Mouse (Mus musculus) lung, adult 2 months (tissue): ENCODE data around the gene Dpm3. TPM values are rescaled to one million over a fixed set of nuclear protein-coding genes. Genes with fewer than 3 reads are reported as not detected.
A peak's percentile ranks its signal among the peaks of the same experiment; 100 is the strongest.

Experiments
- DNase-seq: peaks from one replicate; pipeline ENCODE4 v3.0.0; 2022
- H3K4me1 ChIP-seq: fragments of 200-500 bp; 2 replicates; pipeline ENCODE4 v1.6.1; 2011; ENCODE audit warnings: low read length; ENCODE audit not compliant: control insufficient read depth, insufficient read depth
- H3K4me3 ChIP-seq: fragments of 200-500 bp; replicated peaks from 2 replicates; pipeline ENCODE3; 2011; ENCODE audit warnings: low read depth, mild to moderate bottlenecking, control low read depth, low read length; ENCODE audit errors: extremely low read depth
- CTCF ChIP-seq: fragments of 200-500 bp; IDR thresholded peaks from 2 replicates; pipeline ENCODE4 v1.5.1; 2011; ENCODE audit warnings: mild to moderate bottlenecking, low read length, control low read depth; ENCODE audit not compliant: insufficient read depth
- POLR2A ChIP-seq: fragments of 200-500 bp; IDR thresholded peaks from 2 replicates; pipeline ENCODE4 v1.6.1; 2011; ENCODE audit warnings: low read depth, mild to moderate bottlenecking, control low read depth, low read length, borderline replicate concordance; ENCODE audit errors: extremely low read depth
- WGBS: fragments of 180-500 bp; shearing (Covaris S2); methylation state at CpG from one replicate; pipeline ENCODE4 v1.1.7; 2018; 5-methylcytosine and 5-hydroxymethylcytosine counted together
- polyA plus RNA-seq: library from polyadenylated mRNA; depleted of rRNA; stranded (reverse); fragments of >200 nt; gene quantifications from 2 replicates; pipeline ENCODE4 v1.2.3, GENCODE M21; 2012

Gene Dpm3
- polyA plus RNA-seq, 1 experiment = 411 TPM

DNA sequence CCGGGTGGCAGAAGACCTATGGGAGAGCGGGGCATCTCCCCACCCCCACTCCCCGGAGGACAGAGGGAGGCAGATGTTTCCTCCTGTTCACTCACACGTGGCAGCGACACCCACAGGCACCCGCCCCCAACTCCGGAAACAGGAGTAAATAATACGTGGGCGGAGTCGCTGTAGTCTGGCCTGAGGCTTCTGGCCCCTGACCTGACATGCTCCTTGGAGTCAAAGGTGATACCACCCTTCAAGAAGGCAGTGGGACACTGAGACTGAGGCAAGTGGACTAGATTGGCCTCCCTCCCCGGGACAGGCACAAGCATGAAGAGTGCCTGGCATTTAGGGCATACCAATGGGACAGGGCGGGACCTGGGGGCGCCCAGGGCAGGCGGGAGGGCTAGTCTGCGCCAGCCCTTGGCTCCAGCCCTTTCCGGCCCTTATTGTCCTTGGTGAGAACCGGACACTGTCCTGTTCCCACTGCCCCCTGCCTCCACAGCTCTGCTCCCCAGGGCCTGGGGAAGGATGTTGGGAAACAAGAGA lies 7.7 kb upstream of the Dpm3 start:
- peak; percentile 66 for DNase-seq
- peak; percentile 69; the same call in 1 of the 2 replicates for TF ChIP-seq POLR2A
- TF ChIP-seq CTCF = no peak
- H3K4me1 ChIP-seq = peaks cover 14% of the 10 kb centered on the region
- peak overlapping the region; percentile 39 for H3K4me3 ChIP-seq
- WGBS = 3% methylated on average over 17 of the region's 17 CpGs

DNA sequence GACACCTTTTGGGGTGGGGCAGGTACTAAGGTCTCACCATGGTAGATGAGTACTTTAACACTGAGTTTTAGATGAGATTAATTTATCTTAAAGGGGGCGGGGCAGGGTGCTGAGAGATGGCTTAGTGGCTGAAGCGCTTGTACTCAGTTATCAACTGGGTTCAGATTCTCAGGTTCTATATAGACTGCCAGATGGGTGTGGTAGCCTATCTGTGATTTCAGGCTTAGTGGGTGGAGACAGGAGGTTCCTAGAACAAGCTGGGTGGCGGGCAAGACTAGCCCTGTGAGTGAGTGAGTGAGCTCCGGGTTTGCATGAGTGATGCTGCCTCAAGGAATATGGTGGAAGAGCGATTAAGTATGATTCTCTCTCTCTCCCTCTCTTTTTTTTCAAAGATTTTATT lies 4.2 kb upstream of the Dpm3 start:
- H3K4me1 ChIP-seq = peaks cover 14% of the 10 kb centered on the region
- 84% methylated on average over 5 of the region's 5 CpGs for WGBS
- DNase-seq = no peak
- TF ChIP-seq POLR2A (no peak), CTCF (no peak)
- no peak overlapping the region for H3K4me3 ChIP-seq

DNA sequence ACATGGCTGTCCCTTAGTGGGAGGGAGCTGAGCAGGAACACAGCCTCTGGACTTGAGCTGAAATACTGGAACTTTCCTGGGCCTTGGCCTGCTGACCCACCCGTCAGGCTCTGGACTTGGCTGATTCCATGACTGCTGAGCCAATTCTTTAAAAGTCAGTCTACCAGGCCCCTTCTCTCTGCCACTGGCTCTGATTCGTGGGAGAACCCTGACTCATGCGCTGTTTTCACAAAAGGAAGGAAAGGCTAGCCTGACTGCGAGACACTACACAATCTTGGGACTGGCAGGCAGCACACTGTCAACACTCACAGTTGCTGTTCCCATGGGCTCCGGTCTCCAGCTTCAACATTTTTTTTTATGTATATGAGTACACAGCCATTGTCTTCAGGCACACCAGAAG lies 3.0 kb upstream of the Dpm3 start:
- TF ChIP-seq CTCF (no peak), POLR2A (no peak)
- Histone ChIP-seq H3K4me1 (peaks cover 8% of the 10 kb centered on the region; the same call in 1 of the 2 replicates), H3K4me3 (no peak overlapping the region)
- 39% methylated on average over 5 of the region's 5 CpGs for WGBS
- no peak for DNase-seq

DNA sequence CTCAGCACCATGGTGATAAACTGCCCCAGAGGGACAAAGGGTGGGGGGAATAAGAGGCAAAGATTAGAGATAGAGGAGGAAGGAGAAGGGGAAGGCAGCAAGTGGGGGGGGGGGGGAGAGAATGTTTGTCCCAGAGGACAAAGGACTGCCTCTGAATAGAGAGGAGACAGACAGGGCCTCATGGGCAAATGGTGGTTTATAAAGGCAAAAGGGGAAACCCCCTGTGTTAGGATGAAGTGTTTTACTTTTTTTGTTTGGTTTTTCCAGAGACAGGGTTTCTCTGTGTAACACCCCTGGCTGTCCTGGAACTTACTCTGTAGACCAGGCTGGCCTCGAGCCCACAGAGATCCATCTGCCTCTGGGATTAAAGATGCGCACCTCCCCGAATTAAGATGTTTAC lies 1.1 kb downstream of the Dpm3 start:
- Histone ChIP-seq H3K4me3 (no peak overlapping the region), H3K4me1 (peaks cover 7% of the 10 kb centered on the region; the same call in 1 of the 2 replicates)
- TF ChIP-seq POLR2A = no peak
- TF ChIP-seq CTCF = no peak
- no peak for DNase-seq
- whole genome bisulfite sequencing = 84% methylated on average over 3 of the region's 3 CpGs

DNA sequence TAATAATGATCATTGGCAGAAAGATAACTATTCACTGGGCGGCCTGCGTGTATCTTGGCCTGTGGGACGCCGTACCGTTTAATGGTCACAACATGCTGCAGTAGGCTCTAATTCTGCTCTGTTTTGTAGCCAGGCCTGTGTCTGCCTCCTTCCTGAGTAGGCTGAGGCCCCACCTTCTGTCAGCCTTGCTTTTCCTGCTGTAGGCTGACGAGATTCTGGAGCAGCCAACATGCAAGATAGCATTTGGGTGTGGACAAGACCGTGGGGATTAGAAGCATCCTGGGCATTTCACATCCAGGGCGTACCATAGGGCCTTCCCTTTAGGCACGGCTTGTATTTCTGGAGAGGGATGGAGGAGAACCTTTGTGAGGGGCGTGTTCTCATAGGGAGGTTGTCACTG lies 3.3 kb downstream of the Dpm3 start:
- TF ChIP-seq CTCF (no peak), POLR2A (no peak)
- no peak overlapping the region for H3K4me3 ChIP-seq
- WGBS = 45% methylated on average over 10 of the region's 10 CpGs
- no peak for DNase-seq
- H3K4me1 ChIP-seq = peaks cover 5% of the 10 kb centered on the region

DNA sequence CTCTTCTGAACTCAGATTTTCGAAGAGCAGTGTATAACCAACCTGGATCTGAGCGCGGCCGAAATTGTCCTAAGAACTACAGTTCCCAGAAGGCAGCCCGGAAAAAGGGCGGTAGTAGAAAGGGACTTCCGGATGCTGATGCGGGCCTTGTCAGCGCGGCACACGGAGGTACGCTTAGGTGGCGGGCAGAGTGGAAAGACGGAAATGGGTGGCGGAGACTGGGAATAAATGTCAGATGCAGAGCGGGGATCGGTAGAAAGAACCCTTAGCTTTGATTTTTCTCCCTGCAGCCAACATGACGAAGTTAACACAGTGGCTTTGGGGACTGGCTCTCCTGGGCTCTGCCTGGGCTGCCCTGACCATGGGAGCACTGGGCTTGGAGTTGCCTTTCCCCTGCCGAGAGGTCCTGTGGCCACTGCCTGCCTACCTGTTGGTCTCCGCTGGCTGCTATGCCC lies 7.3 kb downstream of the Dpm3 start:
- TF ChIP-seq CTCF (no peak), POLR2A (peak; percentile 94; the same call in 1 of the 2 replicates)
- H3K4me3 ChIP-seq = peak overlapping the region; percentile 79
- H3K4me1 ChIP-seq = peaks cover 22% of the 10 kb centered on the region
- peak; percentile 77 for DNase-seq
- under 1% methylated on average over 20 of the region's 20 CpGs for WGBS

DNA sequence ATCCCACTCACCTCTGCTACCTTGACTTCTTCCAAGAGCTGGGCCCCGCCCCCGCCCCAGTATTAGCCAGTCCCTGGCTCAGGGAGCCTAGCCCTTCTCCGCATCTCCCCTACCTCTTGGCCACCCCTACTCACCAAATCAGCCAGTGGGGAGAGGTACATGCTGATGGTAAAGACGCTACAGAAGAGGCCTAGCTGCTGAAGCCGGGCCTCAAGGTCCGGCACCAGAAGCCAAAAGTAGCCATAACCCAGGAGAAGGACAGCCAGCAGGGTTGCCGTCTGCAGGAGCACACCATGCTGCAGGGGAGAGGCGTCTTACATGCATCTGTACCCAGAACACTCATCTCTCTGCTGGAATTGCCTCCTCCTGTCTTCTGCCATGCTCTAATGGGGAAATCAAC lies 9.8 kb downstream of the Dpm3 start:
- Histone ChIP-seq H3K4me3 (no peak overlapping the region), H3K4me1 (peaks cover 18% of the 10 kb centered on the region)
- 82% methylated on average over 8 of the region's 8 CpGs for WGBS
- TF ChIP-seq CTCF (no peak), POLR2A (no peak)
- DNase-seq = no peak

DNA sequence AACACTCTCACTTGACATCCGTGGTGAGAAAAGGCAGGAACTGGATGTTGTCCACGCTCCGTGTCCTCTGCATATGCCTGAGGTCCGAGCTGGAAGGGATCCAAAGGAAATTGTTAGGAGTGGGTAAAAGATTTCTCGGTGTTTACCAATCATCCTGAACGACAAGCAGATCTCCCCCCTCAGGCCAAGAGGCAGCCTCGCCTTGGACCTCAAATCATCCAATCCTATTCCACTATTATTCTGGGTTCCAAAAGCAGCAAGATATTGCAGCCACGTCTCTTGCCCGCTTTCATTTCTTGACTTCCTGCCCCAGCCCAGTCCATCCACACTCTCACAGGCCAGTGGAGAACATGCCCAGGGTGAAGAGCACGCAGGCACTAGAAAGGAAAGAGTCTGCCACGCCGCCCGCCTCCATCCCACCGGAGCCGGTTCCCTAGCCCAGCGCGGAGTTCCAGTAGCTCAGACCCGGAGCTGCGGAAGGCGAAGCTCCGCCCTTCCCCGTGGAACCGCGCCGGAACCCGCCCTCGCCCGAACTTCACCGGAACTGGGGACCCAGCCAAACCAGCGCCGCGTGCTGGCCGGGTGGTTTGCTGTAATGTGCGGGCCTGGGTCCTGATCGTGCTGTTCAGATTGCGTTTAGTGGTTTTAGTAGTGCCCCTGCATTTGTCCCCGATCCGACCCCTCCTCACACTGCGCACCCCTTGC lies 11.0 kb downstream of the Dpm3 start, which contains the start of gene Slc50a1:
TSS of gene Slc50a1 (minus strand) at position 520 of the 705 bp plus-strand sequence.
- peak; percentile 87 for DNase-seq
- TF ChIP-seq POLR2A (peak; percentile 78; the same call in 1 of the 2 replicates), CTCF (peak; percentile 22; the same call in 1 of the 2 replicates)
- WGBS = 1% methylated on average over 38 of the region's 39 CpGs
- Histone ChIP-seq H3K4me3 (peak within 1 kb of the TSS; percentile 65), H3K4me1 (peaks cover 18% of the 10 kb centered on the region)

DNA sequence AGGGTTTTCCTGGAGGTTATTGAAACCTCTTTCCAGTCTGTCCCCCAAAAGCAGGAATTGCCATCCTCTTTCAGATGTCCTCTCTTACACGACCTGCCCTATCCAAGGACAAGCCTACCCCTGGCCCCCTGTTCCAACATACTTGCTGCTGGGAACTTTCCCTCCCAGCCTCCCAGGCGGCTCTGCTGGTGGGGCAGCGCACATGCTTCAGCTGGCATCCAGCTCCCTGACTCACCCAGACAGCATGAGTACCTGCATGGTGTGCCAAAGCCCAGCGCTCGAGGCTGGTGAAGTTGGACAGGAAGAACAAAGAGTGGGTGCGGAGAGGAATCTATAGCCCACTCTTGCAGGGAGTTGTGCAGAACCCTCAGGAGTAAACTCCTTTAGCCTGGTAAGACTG lies 11.7 kb downstream of the Dpm3 start:
- Histone ChIP-seq H3K4me3 (no peak overlapping the region), H3K4me1 (peaks cover 19% of the 10 kb centered on the region)
- TF ChIP-seq POLR2A (no peak), CTCF (no peak)
- 29% methylated on average over 6 of the region's 6 CpGs for WGBS
- DNase-seq = peak; percentile 53

DNA sequence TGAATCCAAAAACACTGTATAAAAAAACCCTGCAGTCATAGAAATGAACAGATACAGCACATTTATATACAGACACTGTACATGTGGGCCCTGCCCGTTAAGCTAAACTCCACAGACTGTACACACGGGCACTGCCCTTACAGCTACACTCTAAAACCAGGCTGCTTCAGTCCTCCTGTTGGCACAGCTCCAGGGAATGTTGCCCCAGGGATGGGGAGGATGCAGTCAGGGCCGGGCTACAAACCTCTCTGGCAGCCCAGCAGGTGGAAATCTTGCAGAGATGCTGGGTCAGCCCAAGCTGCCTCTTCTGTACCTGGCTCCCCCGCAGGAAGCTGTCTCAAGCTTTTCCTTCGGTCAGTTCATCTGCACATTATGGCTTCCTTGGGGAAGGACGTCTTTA lies 12.6 kb downstream of the Dpm3 start:
- TF ChIP-seq POLR2A = no peak
- no peak for TF ChIP-seq CTCF
- H3K4me3 ChIP-seq = no peak overlapping the region
- WGBS = 47% methylated on average over 6 of the region's 6 CpGs
- DNase-seq = peak; percentile 31
- H3K4me1 ChIP-seq = peaks cover 25% of the 10 kb centered on the region
